Mouse (Mus musculus): ENCODE results near the gene Rhpn2. TPM values are rescaled to one million over a fixed set of nuclear protein-coding genes. Genes with fewer than 3 reads are reported as not detected.

Rhpn2 gene
- total RNA-seq, 2 experiments from 2014 or later: not detected

- peak; percentile 12; the same call in 1 of the 2 replicates for ATAC-seq (replicated peaks; ENCODE audit: poor library complexity)
Measured at GRCm38 (mm10) chr7:35382706-35383353, 48.9 kb downstream of the Rhpn2 start.

GRCm38 (mm10) chr7:35386525-35386952 lies 52.6 kb downstream of the Rhpn2 start:
- ATAC-seq (replicated peaks; ENCODE audit: poor library complexity): peak; percentile 68

GRCm38 (mm10) chr7:35388694-35389093 lies 54.7 kb downstream of the Rhpn2 start:
- ATAC-seq (replicated peaks; ENCODE audit: poor library complexity): no peak

- no peak for ATAC-seq (replicated peaks; ENCODE audit: poor library complexity)
Measured at GRCm38 (mm10) chr7:35392935-35393334, 59.0 kb downstream of the Rhpn2 start.

- peak; percentile 40 for ATAC-seq (replicated peaks; ENCODE audit: poor library complexity)
Measured at GRCm38 (mm10) chr7:35395734-35396456, 61.9 kb downstream of the Rhpn2 start.

DNA sequence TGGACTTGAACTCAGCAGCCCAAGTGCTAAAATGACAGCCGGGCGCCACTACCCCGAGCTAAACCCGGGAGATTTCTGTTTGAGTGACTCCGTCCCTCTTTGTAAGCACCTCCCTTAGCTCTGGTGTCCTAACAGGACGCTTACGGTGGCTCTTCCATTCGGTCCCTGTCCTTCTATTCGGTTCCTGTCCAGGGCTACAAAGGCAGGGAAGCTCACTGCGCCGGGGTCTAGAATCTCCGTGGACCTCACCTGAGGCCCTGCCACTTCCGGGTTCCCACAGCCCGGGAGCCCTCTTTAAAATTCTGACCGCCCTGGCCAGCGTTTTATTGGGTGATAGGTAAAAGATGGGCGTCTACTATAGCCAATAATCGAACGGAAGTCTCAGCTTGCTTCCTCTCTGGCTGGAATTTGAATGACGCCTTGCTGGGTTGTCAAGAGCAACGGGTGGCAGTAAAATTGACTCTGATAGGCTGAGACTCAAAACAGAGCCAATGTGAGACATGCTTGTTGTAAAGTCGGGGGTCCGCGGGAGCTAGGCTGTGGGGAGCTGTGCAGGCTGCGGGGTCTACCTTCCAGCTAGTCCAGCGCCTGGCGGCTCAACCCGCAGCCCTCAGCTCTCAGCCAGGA lies 62.7 kb downstream of the Rhpn2 start, which contains the start of the genes Faap24 and Cep89:
TSS of gene Faap24 (minus strand) at position 295 of the 627 bp plus-strand sequence.
TSS of gene Cep89 (plus strand) at position 494 of the 627 bp plus-strand sequence.
- peak; percentile 91 for ATAC-seq (replicated peaks; ENCODE audit: poor library complexity)

GRCm38 (mm10) chr7:35401169-35401568 lies 67.2 kb downstream of the Rhpn2 start:
- no peak for ATAC-seq (replicated peaks; ENCODE audit: poor library complexity)

DNA sequence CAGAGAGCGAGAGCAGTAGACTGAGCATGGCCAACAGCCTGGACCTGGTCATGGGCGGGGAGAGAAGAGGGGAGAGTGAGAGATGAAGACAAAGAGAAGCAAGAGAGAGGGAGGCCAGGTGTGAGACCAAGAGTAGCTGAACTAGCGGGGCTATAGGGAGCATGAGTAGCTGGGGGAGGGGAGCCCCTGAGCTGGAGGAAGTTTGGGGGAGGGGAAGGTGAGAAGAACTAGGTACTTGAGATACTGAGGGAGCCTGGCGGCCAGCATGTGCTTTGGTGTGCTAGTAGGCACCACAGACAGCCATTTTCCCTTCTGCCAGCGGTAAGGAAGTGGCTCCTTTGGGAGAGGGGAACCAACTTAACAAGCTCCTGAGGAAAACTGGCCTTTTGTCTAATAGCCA lies 81.3 kb downstream of the Rhpn2 start:
- ATAC-seq (replicated peaks; ENCODE audit: poor library complexity): no peak

GRCm38 (mm10) chr7:35415801-35416653 lies 82.1 kb downstream of the Rhpn2 start:
- ATAC-seq (replicated peaks; ENCODE audit: poor library complexity): no peak

GRCm38 (mm10) chr7:35416654-35416948 lies 82.6 kb downstream of the Rhpn2 start:
- ATAC-seq (replicated peaks; ENCODE audit: poor library complexity): no peak

GRCm38 (mm10) chr7:35423071-35423470 lies 89.1 kb downstream of the Rhpn2 start:
- ATAC-seq (replicated peaks; ENCODE audit: poor library complexity): peak; percentile 57

DNA sequence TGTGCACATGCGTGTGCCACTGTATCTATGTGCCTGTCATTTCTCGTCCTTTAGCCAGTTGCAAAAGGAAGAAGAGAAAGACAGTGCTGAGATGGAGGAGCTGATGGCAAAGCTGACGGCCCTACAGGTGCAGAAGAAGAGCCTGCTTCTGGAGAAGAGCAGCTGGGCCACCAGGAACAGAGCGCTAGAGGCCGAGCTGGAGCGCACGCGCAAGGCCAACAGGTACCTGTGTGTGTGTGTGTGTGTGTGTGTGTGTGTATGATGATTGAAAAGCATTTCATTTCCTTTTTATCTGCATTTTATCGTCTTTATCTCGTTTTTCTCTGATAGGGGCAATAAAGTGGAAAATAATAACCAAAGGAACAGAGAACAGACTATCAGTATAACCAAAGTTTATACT lies 94.2 kb downstream of the Rhpn2 start:
- no peak for ATAC-seq (replicated peaks; ENCODE audit: poor library complexity)

GRCm38 (mm10) chr7:35435266-35435665 lies 101.3 kb downstream of the Rhpn2 start:
- no peak for ATAC-seq (replicated peaks; ENCODE audit: poor library complexity)

Other genes with a start within 250 kb of the Rhpn2 start
- 70.5 and 75.2 TPM in 2 replicates for gene Cebpa, start 214.9 kb upstream of the Rhpn2 start, total RNA-seq (2015)
- 27.2 and 29.0 TPM in 2 replicates for gene Cebpa, start 214.9 kb upstream of the Rhpn2 start, total RNA-seq (2017)
- gene Slc7a10, start 147.8 kb upstream of the Rhpn2 start, total RNA-seq (2015): not detected in 2 replicates
- gene Slc7a10, start 147.8 kb upstream of the Rhpn2 start, total RNA-seq (2017): not detected in 2 replicates
- gene Lrp3, start 118.7 kb upstream of the Rhpn2 start, total RNA-seq (2015): not detected in 2 replicates
- gene Lrp3, start 118.7 kb upstream of the Rhpn2 start, total RNA-seq (2017): not detected in 2 replicates
- 12.2 and 13.0 TPM in 2 replicates for gene Gpatch1, start 15.7 kb upstream of the Rhpn2 start, total RNA-seq (2015)
- 14.0 and 17.2 TPM in 2 replicates for gene Gpatch1, start 15.7 kb upstream of the Rhpn2 start, total RNA-seq (2017)
- 17.2 and 24.1 TPM in 2 replicates for gene Faap24, start 62.7 kb downstream of the Rhpn2 start, total RNA-seq (2015)
- gene Faap24, start 62.7 kb downstream of the Rhpn2 start, total RNA-seq (2017): 16.3 and 18.9 TPM in 2 replicates
- 9.6 and 16.9 TPM in 2 replicates for gene Cep89, start 62.9 kb downstream of the Rhpn2 start, total RNA-seq (2015)
- 8.0 and 13.6 TPM in 2 replicates for gene Cep89, start 62.9 kb downstream of the Rhpn2 start, total RNA-seq (2017)
- gene Slc7a9, start 114.6 kb downstream of the Rhpn2 start, total RNA-seq (2015): not detected in 2 replicates
- gene Slc7a9, start 114.6 kb downstream of the Rhpn2 start, total RNA-seq (2017): not detected in 2 replicates
- 0.20 and 0.49 TPM in 2 replicates for gene Tdrd12, start 203.6 kb downstream of the Rhpn2 start, total RNA-seq (2015)
- gene Tdrd12, start 203.6 kb downstream of the Rhpn2 start, total RNA-seq (2017): 0.68 TPM in 1 of 2 replicates, not detected in the other
- gene Nudt19, start 222.1 kb downstream of the Rhpn2 start, total RNA-seq (2015): 120 and 124 TPM in 2 replicates
- gene Nudt19, start 222.1 kb downstream of the Rhpn2 start, total RNA-seq (2017): 41.1 and 61.3 TPM in 2 replicates